Mouse (Mus musculus) cerebellum, adult 2 months (tissue): ENCODE results near the gene Tmem119.

Source experiments
- CTCF ChIP-seq: fragments of 200-500 bp; IDR thresholded peaks from 2 replicates; pipeline ENCODE4 v1.5.1; 2011; ENCODE audit warnings: low read depth, mild to moderate bottlenecking, control low read depth, low read length, moderate library complexity, borderline replicate concordance; ENCODE audit not compliant: insufficient read depth
- POLR2A ChIP-seq: fragments of 200-500 bp; IDR thresholded peaks from 2 replicates; pipeline ENCODE4 v1.6.1; 2011; ENCODE audit warnings: low read length, control low read depth, borderline replicate concordance; ENCODE audit not compliant: insufficient read depth

GRCm38 (mm10) chr5:113841243-113842225 is 41.2 kb upstream of the Tmem119 start:
- TF ChIP-seq CTCF, result no peak
- TF ChIP-seq POLR2A, result no peak
